Mouse (Mus musculus): ENCODE data around the gene Furin.

The Furin gene

DNA sequence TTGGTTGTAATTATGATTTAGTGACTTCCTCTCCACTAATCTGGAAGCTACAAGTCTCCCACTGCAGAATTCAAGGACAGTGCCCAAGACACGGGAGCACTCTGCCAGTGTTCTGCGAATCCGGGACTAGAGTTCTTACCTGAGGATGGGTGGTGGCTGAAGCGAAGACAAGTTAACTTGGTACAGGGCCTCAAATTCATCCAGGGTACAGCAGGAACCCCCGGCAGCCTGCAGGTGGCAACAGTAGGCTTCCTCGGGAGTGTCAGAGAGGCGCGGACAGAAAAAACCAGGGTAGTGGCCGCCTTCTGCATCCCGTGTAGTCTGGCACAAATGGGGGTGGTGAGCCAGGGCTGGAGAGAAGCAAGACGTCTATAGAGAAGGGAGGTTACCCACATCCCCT, 64.4 kb downstream of the Furin start, which contains the start of gene Unc45a:
Gene Unc45a (minus strand): TSS at position 213 of the 400 bp plus-strand sequence.
- peak; percentile 88 for DNase-seq (ENCODE audit: low read depth)

DNA sequence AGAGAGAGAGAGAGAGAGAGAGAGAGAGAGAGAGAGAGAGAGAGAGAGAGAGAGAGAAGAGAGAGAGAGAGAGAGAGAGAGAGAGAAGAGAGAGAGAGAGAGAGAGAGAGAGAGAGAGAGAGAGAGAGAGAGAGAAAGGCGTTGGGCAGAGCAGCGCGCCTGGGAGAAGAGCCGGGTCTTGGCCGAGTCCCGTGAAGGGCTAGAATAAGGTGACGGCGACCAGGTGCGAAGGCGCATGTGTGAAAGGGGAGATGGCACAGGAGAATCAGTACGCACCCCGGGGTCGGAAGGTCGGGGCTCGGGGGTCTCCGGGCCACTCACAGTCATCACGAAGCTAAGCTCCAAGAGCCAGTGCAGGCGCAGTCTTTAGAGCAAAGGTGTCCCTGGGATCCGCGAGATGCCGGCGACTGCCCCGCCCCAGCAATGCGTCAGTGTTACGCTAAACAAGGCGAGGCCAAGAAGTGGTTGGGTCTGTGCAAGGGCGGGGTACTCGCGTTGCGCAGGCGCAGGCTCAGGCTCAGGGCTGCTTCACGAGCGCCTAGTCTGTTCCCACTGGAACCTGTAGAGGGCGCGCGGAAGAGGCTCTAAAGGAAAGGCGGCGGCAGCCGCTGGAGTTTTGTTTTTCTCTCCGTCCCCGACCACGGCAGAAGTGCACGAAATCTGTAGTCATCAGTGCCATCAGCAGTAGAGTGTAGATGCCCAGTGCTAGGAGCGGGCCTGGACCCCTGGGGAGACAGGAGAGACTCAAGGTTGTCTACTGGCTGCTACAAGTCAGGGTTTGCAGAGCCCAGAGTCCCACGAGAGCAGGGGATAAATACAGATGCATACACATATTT, 65.2 kb downstream of the Furin start:
- DNase-seq (ENCODE audit: low read depth) = peak; percentile 98

DNA sequence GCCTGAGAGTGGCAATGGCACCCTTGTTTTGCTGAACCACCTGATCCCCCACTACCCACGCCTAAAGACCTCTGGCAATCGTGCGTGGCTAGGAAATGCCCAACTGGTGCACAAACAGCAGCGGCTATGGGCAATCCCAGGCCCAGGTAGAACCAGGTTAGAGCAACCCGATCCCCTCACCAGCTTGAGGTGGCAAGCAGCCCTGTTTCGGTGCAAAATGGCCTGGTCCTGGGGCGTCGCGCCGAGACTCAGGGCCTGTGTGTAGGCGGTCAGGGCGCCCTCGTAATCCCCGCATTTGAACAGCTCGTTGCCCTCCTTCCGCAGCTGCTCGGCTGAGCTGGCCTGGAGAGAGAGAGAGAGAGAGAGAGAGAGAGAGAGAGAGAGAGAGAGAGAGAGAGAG, 65.9 kb downstream of the Furin start:
- DNase-seq (ENCODE audit: low read depth) = peak; percentile 33

All from 416B (cell line).